Comparison of ENCODE assay signal across 28 mouse cellular contexts in genomic region chr9:108099619-108100018, GRCm38 (mm10). TPM values are rescaled to one million over a fixed set of nuclear protein-coding genes. Genes with fewer than 3 reads are reported as not detected.
DNase-seq lines count a peak whose midpoint lies in the region; ATAC-seq lines count a peak whose summit lies in the region.
"Had no signal": no experiment of that assay in that cellular context is flagged by ENCODE, and none has a peak within 500 bp of the region (broad histone marks: within the 10 kb centered on the region; RNA-seq: fewer than 3 reads in every experiment).

No protein-coding gene starts in this region.

- no peaks in the 10 kb centered on the region for H3K27me3 ChIP-seq in liver, embryonic 11.5 days (replicated peaks; ENCODE audit: control insufficient read depth, insufficient read depth, low read length)
- no peaks in the 10 kb centered on the region for H3K27me3 ChIP-seq in liver, embryonic 15.5 days
- H3K27me3 ChIP-seq: CH12.LX; heart, embryonic 13.5 days; lung, embryonic 15.5 days; neural tube, embryonic 12.5 days had no signal

- H3K9me3 ChIP-seq in liver, embryonic 11.5 days (ENCODE audit: control insufficient read depth, low read length) = no peaks in the 10 kb centered on the region
- H3K9me3 ChIP-seq in liver, embryonic 15.5 days (replicated peaks) = no peaks in the 10 kb centered on the region
- H3K9me3 ChIP-seq: G1E; heart, embryonic 13.5 days; lung, embryonic 15.5 days; neural tube, embryonic 12.5 days had no signal

- no peak overlapping the region for H3K4me3 ChIP-seq in liver, embryonic 11.5 days (ENCODE audit: low read depth, low read length)
- H3K4me3 ChIP-seq in liver, embryonic 15.5 days (replicated peaks) = no peak overlapping the region
- H3K4me3 ChIP-seq: erythroblast, embryonic 14.5 days; heart, embryonic 13.5 days; lung, embryonic 15.5 days; myocyte; neural tube, embryonic 12.5 days had no signal

- H3K9ac ChIP-seq in liver, embryonic 11.5 days (ENCODE audit: low read depth, low read length) = 0 out of 2 replicates have a peak overlapping the region, but pooled peaks have one; percentile 20
- no peak overlapping the region for H3K9ac ChIP-seq in liver, embryonic 15.5 days
- H3K9ac ChIP-seq: heart, embryonic 13.5 days; lung, embryonic 15.5 days; neural tube, embryonic 12.5 days had no signal

- no peak overlapping the region for H3K4me2 ChIP-seq in liver, embryonic 11.5 days
- H3K4me2 ChIP-seq in liver, embryonic 15.5 days = no peak overlapping the region
- H3K4me2 ChIP-seq: heart, embryonic 13.5 days; lung, embryonic 15.5 days; midbrain, embryonic 11.5 days; neural tube, embryonic 12.5 days had no signal

- 87% methylated on average over 8 of the region's 8 CpGs for WGBS in liver, embryonic 11.5 days
- WGBS in liver, embryonic 15.5 days (ENCODE audit: insufficient replicate concordance) = 84% methylated on average over 8 of the region's 8 CpGs

- H3K36me3 ChIP-seq in liver, embryonic 11.5 days (ENCODE audit: control insufficient read depth, insufficient read depth, low read length) = no peaks in the 10 kb centered on the region
- peaks cover 15% of the 10 kb centered on the region for H3K36me3 ChIP-seq in liver, embryonic 15.5 days (replicated peaks)
- H3K36me3 ChIP-seq: heart, embryonic 13.5 days; lung, embryonic 15.5 days had no signal

- H3K27ac ChIP-seq in liver, embryonic 11.5 days (ENCODE audit: low read depth, low read length) = 0 out of 2 replicates have a peak overlapping the region, but pooled peaks have one; percentile 25
- peak overlapping the region; percentile 99 for H3K27ac ChIP-seq in liver, embryonic 15.5 days (replicated peaks)
- H3K27ac ChIP-seq: heart, embryonic 13.5 days; lung, embryonic 15.5 days; neural tube, embryonic 12.5 days had no signal

- DNase-seq in cerebellum, adult 11-12 months = peak; percentile 70
- DNase-seq in cerebellum, postnatal 4 days (ENCODE audit: low spot score in 2 of 2) = no peak
- DNase-seq in liver, embryonic 11.5 days (ENCODE audit: low spot score) = no peak
- DNase-seq in liver = no peak
- peak; percentile 77 to 83 for DNase-seq in cerebellum, postnatal 10 days
- DNase-seq in right cerebral cortex, postnatal 10 days (ENCODE audit: low spot score in 2 of 2) = no peak
- DNase-seq: adrenal gland, adult 8-10 months; embryo, embryonic 11 days; heart, postnatal 10 days; kidney, adult 18-20 months; kidney, postnatal 4 days; layer of hippocampus, postnatal 36 days; right cerebral cortex, adult 18-20 months; right cerebral cortex, postnatal 4 days; thymus, postnatal 4 days had no signal

- H3K4me1 ChIP-seq in liver, embryonic 11.5 days (replicated peaks; ENCODE audit: control insufficient read depth, insufficient read depth, low read length) = peaks cover 39% of the 10 kb centered on the region
- peaks cover 77% of the 10 kb centered on the region for H3K4me1 ChIP-seq in liver, embryonic 15.5 days (replicated peaks)

- ATAC-seq in liver, embryonic 11.5 days (replicated peaks; ENCODE audit: low FRiP score) = no peak
- ATAC-seq in liver, embryonic 15.5 days (ENCODE audit: insufficient read depth) = no peak
- ATAC-seq in frontal cortex, adult (ENCODE audit: low TSS enrichment) = no peak
- ATAC-seq: forebrain, embryonic 16.5 days; hindbrain, embryonic 16.5 days had no signal

RNA-seq across cellular contexts. Expression of gene Apeh, which starts 5.2 kb away (rescaled TPM):
- 159 and 167 TPM in 2 replicates for polyA plus RNA-seq in liver, embryonic 11.5 days (2014; fragmentation: Nextera tagmentation; extraction: Ambion mirVana)
- 194 and 242 TPM in 2 replicates for polyA plus RNA-seq in liver, embryonic 15.5 days (2015; fragmentation: Nextera tagmentation; extraction: Ambion mirVana)

RNA-seq across cellular contexts. Expression of gene Rnf123, which starts 16.5 kb away (rescaled TPM):
- polyA plus RNA-seq in liver, embryonic 11.5 days (2014; fragmentation: Nextera tagmentation; extraction: Ambion mirVana) = 59.1 and 59.2 TPM in 2 replicates
- polyA plus RNA-seq in liver, embryonic 15.5 days (2015; fragmentation: Nextera tagmentation; extraction: Ambion mirVana) = 100 and 123 TPM in 2 replicates

RNA-seq across cellular contexts. Expression of gene Mst1, which starts 19.4 kb away (rescaled TPM):
- 9.7 and 12.5 TPM in 2 replicates for polyA plus RNA-seq in liver, embryonic 11.5 days (2014; fragmentation: Nextera tagmentation; extraction: Ambion mirVana)
- polyA plus RNA-seq in liver, embryonic 15.5 days (2015; fragmentation: Nextera tagmentation; extraction: Ambion mirVana) = 41.1 and 51.2 TPM in 2 replicates
- polyA plus RNA-seq: forebrain, embryonic 16.5 days; hindbrain, embryonic 16.5 days; midbrain, postnatal 0 days had no signal

RNA-seq across cellular contexts. Expression of gene Amigo3, which starts 46.7 kb away (rescaled TPM):
- 2.3 TPM in 2 replicates for polyA plus RNA-seq in liver, embryonic 11.5 days (2014; fragmentation: Nextera tagmentation; extraction: Ambion mirVana)
- polyA plus RNA-seq in liver, embryonic 15.5 days (2015; fragmentation: Nextera tagmentation; extraction: Ambion mirVana) = 1.5 and 1.8 TPM in 2 replicates

RNA-seq across cellular contexts. Expression of gene Gmppb, which starts 50.6 kb away (rescaled TPM):
- polyA plus RNA-seq in liver, embryonic 11.5 days (2014; fragmentation: Nextera tagmentation; extraction: Ambion mirVana) = 26.5 and 30.0 TPM in 2 replicates
- polyA plus RNA-seq in liver, embryonic 15.5 days (2015; fragmentation: Nextera tagmentation; extraction: Ambion mirVana) = 15.3 and 16.3 TPM in 2 replicates

Comparison
In these comparisons a context has a peak if more than half of its experiments do, and no peak if none do; other contexts are left out.
1. DNase-seq: peak in cerebellum, adult 11-12 months (single experiment) and cerebellum, postnatal 10 days (2 of 2); none in cerebellum, postnatal 4 days (0 of 2), liver, embryonic 11.5 days (single experiment), liver (single experiment) and right cerebral cortex, postnatal 10 days (0 of 2).